Mouse (Mus musculus) left cerebral cortex, adult 2 months (tissue): ENCODE measurements around the gene Tfap2a. TPM values are rescaled to one million over a fixed set of nuclear protein-coding genes. Genes with fewer than 3 reads are reported as not detected.

ENCODE experiments used
- DNase-seq, 2 experiments: peaks; one replicate each; pipeline ENCODE4 v3.0.0; 2021 to 2022; ENCODE audit warnings: low spot score in 2 of 2, mixed read lengths in 1 of 2; ENCODE audit errors: extremely low spot score in 1 of 2
- H3K27ac ChIP-seq: fragments of 200-600 bp; 2 replicates; pipeline ENCODE4 v1.8.1; 2022
- H3K4me3 ChIP-seq: fragments of 200-600 bp; 2 replicates; pipeline ENCODE4 v1.8.1; 2022
- CTCF ChIP-seq: fragments of 200-600 bp; IDR thresholded peaks from 2 replicates; pipeline ENCODE4 v1.8.1; 2022; ENCODE audit warnings: antibody characterized with exemption, mild to moderate bottlenecking, moderate library complexity
- intact Hi-C: fragments of 180-260 bp; cut with DNase I; formaldehyde crosslinking; loops from one replicate; pipeline ENCODE4 v1.15.1; 2025
- total RNA-seq, 2 experiments: library from RNA; stranded (reverse); gene quantifications; 2 replicates each; pipeline ENCODE4 v1.2.3; 2021

Tfap2a gene
- total RNA-seq, 2 experiments from 2014 or later, result 0.68 to 1.0 TPM

- intact Hi-C loops, result no loop called here
- Histone ChIP-seq H3K27ac (no peak overlapping the region), H3K4me3 (no peak overlapping the region)
- DNase-seq, result no peak
- TF ChIP-seq CTCF, result no peak
Measured at GRCm38 (mm10) chr13:40719066-40719740, 19.0 kb downstream of the Tfap2a start.

GRCm38 (mm10) chr13:40716771-40717716 lies 21.1 kb downstream of the Tfap2a start:
- DNase-seq, result no peak
- H3K27ac ChIP-seq, result no peak overlapping the region
- intact Hi-C loops, result no loop called here
- no peak overlapping the region for H3K4me3 ChIP-seq
- TF ChIP-seq CTCF, result no peak

- intact Hi-C loops, result no loop called here
- H3K27ac ChIP-seq, result no peak overlapping the region
- H3K4me3 ChIP-seq, result no peak overlapping the region
- no peak for TF ChIP-seq CTCF
- DNase-seq, result no peak
Measured at GRCm38 (mm10) chr13:40714531-40714930, 23.6 kb downstream of the Tfap2a start.

- no peak for DNase-seq
- Histone ChIP-seq H3K4me3 (no peak overlapping the region), H3K27ac (no peak overlapping the region)
- intact Hi-C loops, result no loop called here
- TF ChIP-seq CTCF, result no peak
Measured at GRCm38 (mm10) chr13:40713681-40714080, 24.5 kb downstream of the Tfap2a start.

GRCm38 (mm10) chr13:40713241-40713640 lies 24.9 kb downstream of the Tfap2a start:
- Histone ChIP-seq H3K4me3 (no peak overlapping the region), H3K27ac (no peak overlapping the region)
- DNase-seq, result no peak
- no peak for TF ChIP-seq CTCF
- intact Hi-C loops, result no loop called here

GRCm38 (mm10) chr13:40712526-40712832 lies 25.7 kb downstream of the Tfap2a start:
- Histone ChIP-seq H3K4me3 (no peak overlapping the region), H3K27ac (no peak overlapping the region)
- no peak for TF ChIP-seq CTCF
- intact Hi-C loops, result no loop called here
- DNase-seq, result no peak

GRCm38 (mm10) chr13:40711661-40712525 lies 26.3 kb downstream of the Tfap2a start:
- Histone ChIP-seq H3K4me3 (no peak overlapping the region), H3K27ac (no peak overlapping the region)
- intact Hi-C loops, result no loop called here
- DNase-seq, result no peak
- TF ChIP-seq CTCF, result no peak

GRCm38 (mm10) chr13:40710062-40710342 lies 28.2 kb downstream of the Tfap2a start:
- no peak for DNase-seq
- Histone ChIP-seq H3K4me3 (no peak overlapping the region), H3K27ac (no peak overlapping the region)
- no peak for TF ChIP-seq CTCF
- intact Hi-C loops, result no loop called here

- DNase-seq, result no peak
Measured at GRCm38 (mm10) chr13:40709321-40710061, 28.7 kb downstream of the Tfap2a start.

GRCm38 (mm10) chr13:40708913-40709312 lies 29.3 kb downstream of the Tfap2a start:
- intact Hi-C loops, result no loop called here
- Histone ChIP-seq H3K4me3 (no peak overlapping the region), H3K27ac (no peak overlapping the region)
- DNase-seq, result no peak
- no peak for TF ChIP-seq CTCF

More at GRCm38 (mm10) chr13:40709321-40710061, 28.7 kb downstream of the Tfap2a start:
- intact Hi-C loops, result no loop called here
- Histone ChIP-seq H3K27ac (no peak overlapping the region), H3K4me3 (no peak overlapping the region)
- TF ChIP-seq CTCF, result no peak

GRCm38 (mm10) chr13:40708271-40708670 lies 29.9 kb downstream of the Tfap2a start:
- Histone ChIP-seq H3K4me3 (no peak overlapping the region), H3K27ac (no peak overlapping the region)
- TF ChIP-seq CTCF, result no peak
- DNase-seq, result no peak
- intact Hi-C loops, result no loop called here

- Histone ChIP-seq H3K4me3 (no peak overlapping the region), H3K27ac (no peak overlapping the region)
- intact Hi-C loops, result no loop called here
- DNase-seq, result no peak
- TF ChIP-seq CTCF, result no peak
Measured at GRCm38 (mm10) chr13:40707646-40708045, 30.5 kb downstream of the Tfap2a start.
